Mouse (Mus musculus) heart, postnatal 0 days (tissue): ENCODE data around the gene Alk.

ENCODE experiments used
- CTCF ChIP-seq: IDR thresholded peaks from 2 replicates; pipeline ENCODE4 v1.5.1; 2016; ENCODE audit warnings: antibody characterized with exemption, control low read depth, low read depth
- EP300 ChIP-seq: IDR thresholded peaks from 2 replicates; pipeline ENCODE4 v1.6.1; 2016; ENCODE audit warnings: antibody characterized with exemption, low read depth

GRCm38 (mm10) chr17:71831960-71832359 lies 772.5 kb downstream of the Alk start:
- TF ChIP-seq CTCF (peak; percentile 20; the same call in 1 of the 2 replicates), EP300 (no peak)
